Mouse (Mus musculus): ENCODE data around the gene Rxfp1.

DNA sequence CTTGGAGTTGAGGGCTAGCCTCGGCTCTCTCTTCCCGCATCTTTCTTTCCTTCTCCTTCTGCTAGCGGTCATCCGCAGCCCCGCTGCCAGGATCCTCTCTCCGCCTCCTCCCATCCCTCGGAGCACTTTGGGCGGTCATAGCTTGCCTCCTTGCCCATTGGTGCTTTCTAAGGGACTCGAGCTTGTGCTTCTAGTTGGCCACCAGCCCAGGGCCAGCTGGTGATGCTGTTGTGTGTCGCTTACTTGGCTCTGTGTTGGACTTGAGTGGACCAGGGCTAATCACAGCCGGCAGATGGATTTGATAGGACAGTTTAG is 108.3 kb downstream of the Rxfp1 start, which contains the start of gene Etfdh:
- TF ChIP-seq CTCF (IDR thresholded peaks at IDR 0.05; ENCODE audit: borderline replicate concordance, insufficient read depth, low read depth, low read length) (no peak), POLR2A (IDR thresholded peaks at IDR 0.05; ENCODE audit: borderline replicate concordance, insufficient read depth, low read length) (no peak)

Data from cerebellum, adult 2 months (tissue).